Mouse (Mus musculus): ENCODE results near the gene Myo1f.
"Not testable (repeated sequence)": the region's sequence is repeated elsewhere in the genome, so short reads cannot be mapped to it uniquely, and the experiment has no call there.

Gene Myo1f

GRCm38 (mm10) chr17:33564599-33564998 lies 9.1 kb downstream of the Myo1f start:
- in situ Hi-C loops (cut with MboI; ENCODE audit: unreplicated experiment in 2 of 2) = no loop called here

GRCm38 (mm10) chr17:33566182-33566581 lies 10.7 kb downstream of the Myo1f start:
- in situ Hi-C loops (cut with MboI; ENCODE audit: unreplicated experiment in 2 of 2) = no loop called here

DNA sequence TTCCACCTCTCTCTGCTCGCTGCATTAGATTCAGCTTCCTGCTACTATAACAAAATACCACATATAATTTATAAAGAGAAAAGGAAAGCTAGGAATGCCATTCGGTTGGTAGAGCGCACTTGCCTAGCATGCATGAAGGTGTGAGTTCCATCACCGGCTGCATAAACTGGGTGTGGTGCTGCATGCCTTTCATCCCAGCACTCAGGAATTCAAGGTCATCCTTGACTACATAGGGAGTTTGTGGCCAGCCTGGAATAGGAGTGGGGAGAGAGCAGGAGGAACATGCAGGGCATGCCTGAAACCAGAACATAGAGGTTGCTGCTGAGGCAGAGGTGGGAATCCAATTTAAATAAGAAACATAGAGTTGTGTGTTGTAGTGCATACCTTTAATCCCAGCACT lies 28.6 kb downstream of the Myo1f start:
- in situ Hi-C loops (cut with MboI; ENCODE audit: unreplicated experiment in 2 of 2) = no loop called here

DNA sequence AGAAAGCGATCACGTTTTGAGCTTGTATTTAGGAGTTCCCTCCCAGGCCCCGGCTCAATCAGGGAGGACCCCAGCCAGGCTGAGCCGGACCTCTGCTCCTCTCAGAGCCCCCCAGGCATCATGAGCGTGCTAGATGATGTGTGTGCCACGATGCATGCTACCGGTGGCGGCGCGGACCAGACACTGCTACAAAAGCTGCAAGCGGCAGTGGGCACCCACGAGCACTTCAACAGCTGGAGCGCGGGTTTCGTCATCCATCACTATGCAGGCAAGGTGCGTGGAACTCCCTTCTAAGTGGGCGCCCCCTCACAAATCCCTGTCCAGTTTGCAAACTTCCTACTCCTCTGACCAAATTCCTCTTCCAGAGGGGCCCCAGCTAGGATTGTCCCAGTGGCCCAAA lies 30.5 kb downstream of the Myo1f start:
- in situ Hi-C loops (cut with MboI; ENCODE audit: unreplicated experiment in 2 of 2) = no loop called here

DNA sequence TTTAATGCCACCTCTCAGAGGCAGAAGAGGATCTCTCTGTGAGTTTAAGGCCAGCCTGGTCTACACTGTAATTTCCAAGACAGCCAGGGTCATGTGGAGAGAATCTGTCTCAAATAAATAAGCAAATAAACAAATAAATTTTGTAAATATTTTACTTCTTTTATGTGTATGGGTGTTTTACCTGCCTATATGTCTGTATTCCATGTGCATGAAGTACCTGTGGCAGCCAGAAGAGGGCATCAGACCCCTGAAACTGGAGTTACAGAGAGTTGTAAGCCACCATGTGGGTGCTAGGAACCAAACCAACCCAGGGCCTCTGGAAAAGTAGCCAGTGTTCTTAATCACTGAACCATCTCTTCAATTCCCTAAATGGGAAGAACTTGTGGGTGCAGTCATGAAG lies 41.8 kb downstream of the Myo1f start:
- in situ Hi-C loops (cut with MboI; ENCODE audit: unreplicated experiment in 2 of 2) = no loop called here

- in situ Hi-C loops (cut with MboI; ENCODE audit: unreplicated experiment in 2 of 2) = no loop called here
These were observed 43.0 kb downstream of the Myo1f start for GRCm38 (mm10) chr17:33598506-33598905.

GRCm38 (mm10) chr17:33599836-33600475 lies 44.4 kb downstream of the Myo1f start:
- in situ Hi-C loops (cut with MboI; ENCODE audit: unreplicated experiment in 2 of 2) = no loop called here

- in situ Hi-C loops (cut with MboI; ENCODE audit: unreplicated experiment in 2 of 2) = no loop called here
These were observed 45.3 kb downstream of the Myo1f start for GRCm38 (mm10) chr17:33600831-33601230.

DNA sequence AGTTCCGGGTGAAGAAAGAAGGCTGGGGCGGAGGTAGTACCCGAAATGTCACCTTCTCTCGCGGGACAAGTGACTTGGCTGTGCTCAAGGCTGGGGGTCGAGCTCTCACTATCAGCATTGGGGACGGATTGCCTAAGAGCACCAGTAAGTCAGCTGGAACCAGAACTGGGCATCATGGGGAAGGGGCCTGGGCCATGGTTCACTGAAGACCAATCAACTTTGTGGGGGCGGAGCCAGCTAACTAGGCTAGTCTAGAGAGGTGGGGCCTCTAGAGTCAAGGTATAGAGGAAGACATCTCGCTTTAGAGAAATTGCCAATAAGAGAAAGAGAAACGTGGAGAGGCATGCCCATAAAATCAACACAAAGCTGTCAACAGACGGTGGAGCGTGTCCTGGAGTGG lies 46.4 kb downstream of the Myo1f start:
- in situ Hi-C loops (cut with MboI; ENCODE audit: unreplicated experiment in 2 of 2) = no loop called here

GRCm38 (mm10) chr17:33607273-33607672 lies 51.8 kb downstream of the Myo1f start:
- in situ Hi-C loops (cut with MboI; ENCODE audit: unreplicated experiment in 2 of 2) = no loop called here

- in situ Hi-C loops (cut with MboI; ENCODE audit: unreplicated experiment in 2 of 2) = no loop called here
These were observed 55.0 kb downstream of the Myo1f start for GRCm38 (mm10) chr17:33610548-33610947.

- in situ Hi-C loops (cut with MboI; ENCODE audit: unreplicated experiment in 2 of 2) = not testable (repeated sequence)
These were observed 58.2 kb downstream of the Myo1f start for GRCm38 (mm10) chr17:33613726-33614125.

DNA sequence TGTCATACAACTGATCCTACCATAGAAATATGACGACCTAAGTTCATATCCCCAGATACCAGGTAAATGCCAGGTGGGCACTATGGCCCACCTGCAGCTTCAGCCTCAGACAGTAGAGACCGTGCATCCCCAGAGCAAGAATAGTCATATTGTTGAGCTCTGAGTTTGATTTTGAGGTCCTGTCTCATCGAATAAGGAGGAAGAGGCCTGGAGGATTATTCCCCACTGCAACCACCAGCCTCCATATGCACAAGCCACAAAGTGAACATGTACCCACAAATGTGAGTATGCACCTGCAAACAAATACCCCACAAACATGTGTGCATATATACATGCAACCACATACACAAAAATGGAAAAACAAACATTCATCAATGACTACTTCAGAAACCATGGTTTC lies 71.8 kb downstream of the Myo1f start:
- in situ Hi-C loops (cut with MboI; ENCODE audit: unreplicated experiment in 2 of 2) = no loop called here

DNA sequence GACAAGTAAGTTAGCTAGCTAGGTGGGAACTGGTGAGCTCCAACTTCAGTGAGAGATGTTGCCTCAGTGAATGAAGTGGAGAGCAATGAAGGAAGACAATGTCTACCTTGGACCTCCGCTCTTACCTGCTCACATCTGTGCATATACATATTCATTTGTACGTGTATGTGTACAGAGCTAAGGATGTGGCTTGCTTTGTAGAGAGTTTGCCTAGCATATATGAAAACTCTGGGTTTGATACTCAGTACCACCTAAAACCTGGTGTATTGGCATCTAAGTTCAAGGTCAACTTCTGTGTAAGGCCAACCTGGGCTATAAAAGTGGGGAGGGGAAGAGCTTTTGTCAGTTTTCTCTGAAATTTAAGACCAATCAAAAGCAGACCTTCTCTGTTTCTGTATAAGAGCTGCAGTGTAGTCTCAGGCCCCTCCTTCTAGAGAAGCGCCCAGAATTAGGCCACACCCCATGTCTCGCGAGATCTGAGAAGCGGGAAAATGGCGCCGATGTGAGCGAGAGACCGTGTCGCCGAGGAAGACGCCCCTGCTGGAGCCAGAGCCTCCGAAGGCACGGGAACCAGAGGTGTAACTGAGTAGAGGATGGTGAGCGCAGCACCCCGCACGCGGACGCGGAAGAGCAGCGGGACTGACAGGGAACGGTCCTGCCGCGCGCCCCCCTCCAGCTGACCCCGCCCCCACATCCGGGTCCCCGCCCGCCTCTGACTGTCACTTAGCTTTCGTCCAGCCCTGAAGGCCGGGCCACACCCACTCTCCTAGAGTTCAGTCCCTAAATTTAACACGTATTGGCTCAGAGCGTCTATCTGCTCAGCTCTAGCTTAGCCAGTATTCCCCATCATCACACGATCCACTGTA lies 73.3 kb downstream of the Myo1f start, which contains the start of gene Zfp414:
Zfp414 (plus strand) TSS at position 470 of the 866 bp plus-strand sequence.
- in situ Hi-C loops (cut with MboI; ENCODE audit: unreplicated experiment in 2 of 2) = no loop called here

GRCm38 (mm10) chr17:33629487-33630125 lies 74.1 kb downstream of the Myo1f start:
- in situ Hi-C loops (cut with MboI; ENCODE audit: unreplicated experiment in 2 of 2) = no loop called here

DNA sequence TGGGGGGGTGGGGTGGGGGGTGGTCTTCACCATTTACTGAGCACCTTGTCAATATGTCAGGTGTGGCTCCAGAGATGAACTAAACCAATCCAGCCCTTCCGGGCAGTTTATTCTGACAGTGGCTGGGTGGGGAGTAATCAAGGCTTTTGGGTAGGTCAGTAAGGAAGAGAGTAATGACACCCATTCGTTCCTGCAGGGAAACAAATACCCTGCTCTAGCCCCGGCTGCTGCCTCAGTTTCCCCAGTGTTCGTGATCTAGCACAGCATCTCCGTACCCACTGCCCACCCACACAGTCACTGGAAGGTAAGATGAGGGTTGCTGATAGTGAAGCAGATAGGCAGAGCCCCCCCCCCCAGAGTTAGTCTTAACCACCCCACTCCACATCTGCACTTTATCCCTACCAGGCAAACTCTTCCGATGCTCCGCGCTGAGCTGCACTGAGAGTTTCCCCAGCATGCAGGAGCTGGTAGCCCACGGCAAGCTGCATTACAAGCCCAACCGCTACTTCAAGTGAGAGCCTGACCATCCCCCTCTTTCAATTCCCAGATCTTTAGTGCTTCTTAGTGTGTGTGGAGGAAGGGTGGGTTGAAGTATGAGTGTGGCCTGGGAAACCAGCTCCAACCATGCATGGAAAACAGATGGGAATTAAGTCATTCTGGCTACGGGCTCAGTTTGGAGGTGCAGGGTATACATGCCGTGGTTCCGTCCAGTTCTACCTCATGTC lies 74.8 kb downstream of the Myo1f start:
- in situ Hi-C loops (cut with MboI; ENCODE audit: unreplicated experiment in 2 of 2) = no loop called here

- in situ Hi-C loops (cut with MboI; ENCODE audit: unreplicated experiment in 2 of 2) = no loop called here
These were observed 75.7 kb downstream of the Myo1f start for GRCm38 (mm10) chr17:33631236-33631635.

GRCm38 (mm10) chr17:33631796-33632195 lies 76.3 kb downstream of the Myo1f start:
- in situ Hi-C loops (cut with MboI; ENCODE audit: unreplicated experiment in 2 of 2) = no loop called here

DNA sequence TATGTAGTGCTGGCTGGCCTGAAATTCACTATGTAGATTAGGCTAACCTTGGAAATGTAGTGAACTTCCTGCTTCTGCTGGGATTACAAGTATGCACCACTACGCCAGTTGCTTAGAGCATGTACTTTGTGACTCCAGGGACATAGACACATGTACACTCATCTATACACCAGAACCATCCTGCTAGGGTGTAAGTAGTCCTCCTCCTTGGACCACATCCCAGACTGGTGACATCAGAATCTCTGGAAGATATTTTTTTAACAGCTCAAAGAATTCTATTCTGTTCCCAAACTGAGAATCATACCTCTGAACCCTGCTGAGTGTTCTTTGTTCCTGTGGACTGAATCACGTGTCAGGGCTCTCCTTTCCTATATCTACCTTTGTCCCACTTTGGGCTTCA lies 81.5 kb downstream of the Myo1f start:
- in situ Hi-C loops (cut with MboI; ENCODE audit: unreplicated experiment in 2 of 2) = no loop called here

DNA sequence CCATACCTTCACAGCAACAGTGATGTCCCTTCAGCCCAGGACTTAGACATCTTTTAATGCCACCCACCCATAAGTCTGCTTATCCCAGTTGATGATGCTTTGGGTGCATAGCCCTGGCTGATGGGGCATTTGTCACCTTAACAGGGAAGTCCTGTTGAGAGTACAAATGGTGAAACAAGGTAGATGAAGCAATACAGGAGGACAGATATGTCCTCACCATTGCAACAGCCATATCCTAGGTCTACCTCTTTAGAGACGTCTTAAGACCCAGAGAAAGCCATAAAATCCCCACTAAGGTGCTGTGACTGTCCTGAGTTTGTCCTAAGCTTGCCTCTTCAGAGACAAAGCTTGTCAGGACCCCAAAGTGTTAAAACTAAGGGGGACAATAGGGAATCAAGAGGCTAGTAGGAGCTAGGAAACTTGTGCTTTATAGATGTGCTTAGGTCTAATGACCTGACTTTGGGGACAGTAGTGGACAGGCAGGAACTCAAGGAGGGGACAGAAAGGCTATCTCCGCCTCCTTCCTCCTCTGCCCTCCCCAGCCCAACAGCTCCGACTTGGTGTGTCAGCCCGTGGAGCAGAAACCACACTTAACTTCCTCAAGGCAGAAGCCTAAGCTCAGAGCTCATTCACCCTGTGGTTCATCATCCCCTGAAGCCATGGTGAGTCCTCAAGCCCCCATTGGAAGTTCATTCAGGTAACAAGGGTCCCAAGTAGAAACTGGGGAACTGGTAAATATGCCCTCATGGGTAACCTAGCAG lies 82.2 kb downstream of the Myo1f start, which contains the start of gene Pram1:
Pram1 (plus strand) TSS at position 541 of the 761 bp plus-strand sequence.
- in situ Hi-C loops (cut with MboI; ENCODE audit: unreplicated experiment in 2 of 2) = no loop called here
